Mouse (Mus musculus) ES-E14 (cell line): ENCODE measurements around the gene Sbsn.

Experiments used
- CHD2 ChIP-seq: IDR thresholded peaks from 2 replicates; pipeline ENCODE4 v1.6.1; 2014; ENCODE audit warnings: mild to moderate bottlenecking, low read depth, low read length, inconsistent platforms
- MAFK ChIP-seq: IDR thresholded peaks from 2 replicates; pipeline ENCODE4 v1.6.1; 2014; ENCODE audit warnings: mild to moderate bottlenecking, low read depth, low read length, inconsistent platforms; ENCODE audit not compliant: insufficient read depth

DNA sequence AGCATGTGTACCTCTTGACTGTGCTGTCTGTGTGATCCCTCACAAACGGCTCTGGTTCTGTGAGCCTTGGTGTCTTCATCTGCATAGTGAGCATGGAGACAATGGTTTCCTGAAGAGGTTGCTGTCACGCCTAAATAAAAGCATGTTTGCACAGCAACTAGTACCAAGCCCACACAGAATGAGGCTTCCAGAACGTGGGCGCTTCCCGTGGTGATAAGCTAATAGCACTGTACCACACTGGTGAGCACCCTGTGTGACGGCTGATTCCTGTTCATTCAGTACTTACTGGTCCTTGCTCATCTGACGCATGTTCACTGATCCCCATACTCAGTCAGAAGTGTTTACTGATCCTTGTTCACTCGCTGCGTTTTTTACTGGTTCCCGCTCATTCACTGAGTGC is 38.9 kb downstream of the Sbsn start:
- TF ChIP-seq CHD2 (no peak), MAFK (no peak)
